Mouse (Mus musculus) cortical plate, adult 2 months (tissue): ENCODE measurements around the gene Eno1.

Experiments
- CTCF ChIP-seq: fragments of 200-500 bp; IDR thresholded peaks from 2 replicates; pipeline ENCODE4 v1.5.1; 2011; ENCODE audit warnings: mild to moderate bottlenecking, control low read depth, low read length; ENCODE audit not compliant: insufficient read depth; ENCODE audit errors: extremely low read depth
- POLR2A ChIP-seq: fragments of 200-500 bp; IDR thresholded peaks from 2 replicates; pipeline ENCODE4 v1.6.1; 2011; ENCODE audit warnings: mild to moderate bottlenecking, low read length, control low read depth; ENCODE audit not compliant: insufficient read depth; ENCODE audit errors: extremely low read depth

- TF ChIP-seq POLR2A (no peak), CTCF (no peak)
These were observed 30.2 kb downstream of the Eno1 start for GRCm38 (mm10) chr4:150266655-150267223.
